Mouse (Mus musculus): ENCODE results near the gene Thada.

GRCm38 (mm10) chr17:84365791-84366301 is 100.2 kb downstream of the Thada start:
- TF ChIP-seq EP300 (IDR thresholded peaks at IDR 0.05; ENCODE audit: low read depth) (no peak), CTCF (IDR thresholded peaks at IDR 0.05; ENCODE audit: low read depth) (no peak)
